Mouse (Mus musculus): ENCODE data around the gene Apoc1.
A peak's percentile ranks its signal among the peaks of the same experiment; 100 is the strongest.

Gene Apoc1

GRCm38 (mm10) chr7:19685374-19685773 lies 7.1 kb downstream of the Apoc1 start:
- no peak for DNase-seq (ENCODE audit: low read depth, low spot score)

- DNase-seq (ENCODE audit: low read depth, low spot score), result no peak
These were observed 8.7 kb downstream of the Apoc1 start for GRCm38 (mm10) chr7:19683771-19684201.

- no peak for DNase-seq (ENCODE audit: low read depth, low spot score)
These were observed 9.5 kb downstream of the Apoc1 start for GRCm38 (mm10) chr7:19682979-19683378.

GRCm38 (mm10) chr7:19681202-19681694 lies 11.2 kb downstream of the Apoc1 start, which contains the start of the genes Gm44805 and Apoc4:
Gm44805 (minus strand) TSS chr7:19681423.
Apoc4 (minus strand) TSS chr7:19681479.
- DNase-seq (ENCODE audit: low read depth, low spot score), result no peak

- no peak for DNase-seq (ENCODE audit: low read depth, low spot score)
These were observed 11.8 kb downstream of the Apoc1 start for GRCm38 (mm10) chr7:19680702-19681101.

- DNase-seq (ENCODE audit: low read depth, low spot score), result no peak
These were observed 13.6 kb downstream of the Apoc1 start for GRCm38 (mm10) chr7:19678901-19679300.

GRCm38 (mm10) chr7:19677872-19678271 lies 14.6 kb downstream of the Apoc1 start, which contains the start of gene Apoc2:
Apoc2 (minus strand) TSS chr7:19677941.
- DNase-seq (ENCODE audit: low read depth, low spot score), result no peak

- DNase-seq (ENCODE audit: low read depth, low spot score), result no peak
These were observed 15.8 kb downstream of the Apoc1 start for GRCm38 (mm10) chr7:19676662-19677061.

- no peak for DNase-seq (ENCODE audit: low read depth, low spot score)
These were observed 16.6 kb downstream of the Apoc1 start for GRCm38 (mm10) chr7:19675824-19676223.

- DNase-seq (ENCODE audit: low read depth, low spot score), result no peak
These were observed 19.3 kb downstream of the Apoc1 start for GRCm38 (mm10) chr7:19673083-19673699.

- no peak for DNase-seq (ENCODE audit: low read depth, low spot score)
These were observed 20.9 kb downstream of the Apoc1 start for GRCm38 (mm10) chr7:19671511-19671910.

GRCm38 (mm10) chr7:19668947-19669721 lies 23.3 kb downstream of the Apoc1 start:
- peak; percentile 84 for DNase-seq (ENCODE audit: low read depth, low spot score)

- no peak for DNase-seq (ENCODE audit: low read depth, low spot score)
These were observed 25.0 kb downstream of the Apoc1 start for GRCm38 (mm10) chr7:19667434-19667833.

- no peak for DNase-seq (ENCODE audit: low read depth, low spot score)
These were observed 25.7 kb downstream of the Apoc1 start for GRCm38 (mm10) chr7:19666750-19667149.

- DNase-seq (ENCODE audit: low read depth, low spot score), result peak; percentile 98
These were observed 27.3 kb downstream of the Apoc1 start, which contains the start of gene Clptm1 for GRCm38 (mm10) chr7:19664955-19665841. Clptm1 (minus strand) TSS chr7:19665033.

GRCm38 (mm10) chr7:19664455-19664954 lies 28.0 kb downstream of the Apoc1 start:
- DNase-seq (ENCODE audit: low read depth, low spot score), result no peak

GRCm38 (mm10) chr7:19663940-19664339 lies 28.5 kb downstream of the Apoc1 start:
- DNase-seq (ENCODE audit: low read depth, low spot score), result no peak

GRCm38 (mm10) chr7:19652614-19653013 lies 39.8 kb downstream of the Apoc1 start:
- no peak for DNase-seq (ENCODE audit: low read depth, low spot score)

GRCm38 (mm10) chr7:19651063-19651786 lies 41.2 kb downstream of the Apoc1 start:
- no peak for DNase-seq (ENCODE audit: low read depth, low spot score)

- DNase-seq (ENCODE audit: low read depth, low spot score), result peak; percentile 44
These were observed 51.2 kb downstream of the Apoc1 start for GRCm38 (mm10) chr7:19641223-19641622.

Measured in telencephalon, adult 2 months (tissue).